Mouse (Mus musculus): ENCODE measurements around the gene Olfr191. TPM values are rescaled to one million over a fixed set of nuclear protein-coding genes. Genes with fewer than 3 reads are reported as not detected.

The Olfr191 gene
- polyA plus RNA-seq (2014; fragmentation: Illumina TruSeq; extraction: RNeasy Lipid Tissue Mini Kit (QIAGEN cat#74804); ENCODE audit: low read depth, low replicate concordance), result not detected

DNA sequence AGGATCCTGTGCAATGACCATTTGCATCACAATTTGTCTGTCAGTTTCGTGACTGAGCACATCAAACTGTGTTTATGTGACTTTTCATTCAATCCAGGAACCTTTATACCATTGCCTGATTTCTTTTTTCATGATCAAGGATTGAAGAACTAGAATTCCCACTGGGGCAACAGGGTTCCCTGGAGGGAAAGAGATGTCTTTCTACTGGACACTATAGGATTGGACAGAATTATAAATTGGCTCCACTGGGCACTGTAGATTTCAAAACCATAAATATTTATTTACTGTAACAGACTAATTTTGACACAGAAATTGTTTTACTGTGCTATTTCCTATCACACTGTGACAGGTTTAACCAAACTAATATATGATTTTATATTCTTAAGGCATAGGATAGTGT lies at the start of gene Olfr191:
Gene Olfr191 (minus strand): TSS at position 101 of the 400 bp plus-strand sequence.

DNA sequence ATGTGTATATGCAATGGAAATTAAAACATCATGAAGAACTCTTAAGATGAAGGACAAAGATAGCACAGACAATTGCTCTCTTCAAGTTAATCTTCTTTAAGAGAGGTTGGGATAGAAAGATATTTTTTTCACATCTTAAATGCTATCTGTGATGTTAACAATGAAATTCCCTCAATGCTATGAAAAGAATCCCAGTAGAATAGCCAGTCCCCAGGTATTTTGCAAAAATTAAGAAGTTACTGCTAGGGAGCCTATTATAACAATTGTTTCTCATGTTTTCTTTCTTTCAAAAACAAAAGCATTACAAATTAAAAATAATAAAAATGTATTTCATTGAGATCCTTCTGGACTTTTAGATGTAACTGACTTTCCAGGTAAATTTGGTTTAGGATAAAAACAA lies 31.3 kb upstream of the Olfr191 start, which contains the start of gene Olfr194:
Gene Olfr194 (minus strand): TSS at position 101 of the 400 bp plus-strand sequence.

DNA sequence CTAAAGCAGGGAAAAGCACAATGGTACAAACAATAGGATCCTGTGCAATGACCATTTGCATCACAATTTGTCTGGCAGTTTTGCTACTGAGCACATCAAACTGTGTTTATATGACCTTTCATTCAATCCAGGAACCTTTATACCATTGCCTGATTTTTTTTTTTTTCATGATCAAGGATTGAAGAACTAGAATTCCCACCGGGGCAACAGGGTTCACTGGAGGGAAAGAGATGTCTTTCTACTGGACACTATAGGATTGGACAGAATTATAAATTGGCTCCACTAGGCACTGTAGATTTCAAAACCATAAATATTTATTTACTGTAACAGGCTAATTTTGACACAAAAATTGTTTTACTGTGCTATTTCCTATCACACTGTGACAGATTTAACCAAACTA lies 22.2 kb upstream of the Olfr191 start, which contains the start of gene Olfr193:
Gene Olfr193 (minus strand): TSS at position 101 of the 400 bp plus-strand sequence.

DNA sequence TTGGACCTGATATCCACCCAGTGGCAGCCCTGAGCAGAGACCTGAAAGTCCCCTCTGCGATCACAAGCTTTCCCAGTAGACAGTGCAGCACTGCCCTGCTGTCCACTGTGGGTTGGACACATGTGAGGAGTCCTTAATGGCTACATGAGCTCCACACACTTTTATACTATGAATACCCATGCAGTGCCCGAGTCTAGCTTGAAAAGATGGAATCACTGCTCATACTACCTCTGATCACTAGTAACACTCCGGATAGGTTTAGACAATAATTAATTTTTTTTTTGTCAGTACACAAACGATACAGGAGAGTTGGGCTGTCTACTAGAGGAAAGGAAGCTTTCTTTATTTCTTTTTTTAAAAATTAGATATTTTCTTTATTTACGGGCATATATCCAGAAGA lies 11.7 kb downstream of the Olfr191 start, which contains the start of gene Olfr190:
Gene Olfr190 (minus strand): TSS at position 101 of the 400 bp plus-strand sequence.

DNA sequence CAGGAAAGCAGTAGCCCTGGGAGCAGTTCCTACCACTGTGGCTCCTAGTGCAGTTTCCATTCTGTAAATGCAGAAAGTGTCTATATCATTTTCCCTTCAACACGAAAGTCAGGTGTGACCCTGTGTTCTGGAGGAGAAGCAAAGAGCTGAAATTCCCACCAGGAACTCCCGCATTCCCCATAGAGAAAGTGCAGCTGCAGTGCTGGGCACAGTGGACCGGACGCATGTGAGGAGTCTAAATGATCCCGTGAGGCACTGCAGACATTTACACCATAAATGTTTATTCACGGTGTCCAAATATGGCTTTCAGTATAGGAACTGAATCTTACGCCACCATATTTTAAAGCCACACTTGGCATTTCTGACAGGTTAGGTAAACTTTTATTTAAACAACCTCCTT lies 49.9 kb downstream of the Olfr191 start, which contains the start of gene Olfr187:
Gene Olfr187 (minus strand): TSS at position 58 of the 400 bp plus-strand sequence.

Other genes with a start within 250 kb of the Olfr191 start
- gene Olfr177, start 215.1 kb downstream of the Olfr191 start, polyA plus RNA-seq (2014; fragmentation: Illumina TruSeq; extraction: RNeasy Lipid Tissue Mini Kit (QIAGEN cat#74804); ENCODE audit: low read depth, low replicate concordance), result not detected
- not detected for gene Olfr178, start 197.8 kb downstream of the Olfr191 start, polyA plus RNA-seq (2014; fragmentation: Illumina TruSeq; extraction: RNeasy Lipid Tissue Mini Kit (QIAGEN cat#74804); ENCODE audit: low read depth, low replicate concordance)
- gene Olfr181, start 161.1 kb downstream of the Olfr191 start, polyA plus RNA-seq (2014; fragmentation: Illumina TruSeq; extraction: RNeasy Lipid Tissue Mini Kit (QIAGEN cat#74804); ENCODE audit: low read depth, low replicate concordance), result 1.5 TPM
- gene Olfr180, start 160.4 kb downstream of the Olfr191 start, polyA plus RNA-seq (2014; fragmentation: Illumina TruSeq; extraction: RNeasy Lipid Tissue Mini Kit (QIAGEN cat#74804); ENCODE audit: low read depth, low replicate concordance), result 0.92 TPM
- 1.1 TPM for gene Olfr183, start 94.5 kb downstream of the Olfr191 start, polyA plus RNA-seq (2014; fragmentation: Illumina TruSeq; extraction: RNeasy Lipid Tissue Mini Kit (QIAGEN cat#74804); ENCODE audit: low read depth, low replicate concordance)
- gene Olfr186, start 59.5 kb downstream of the Olfr191 start, polyA plus RNA-seq (2014; fragmentation: Illumina TruSeq; extraction: RNeasy Lipid Tissue Mini Kit (QIAGEN cat#74804); ENCODE audit: low read depth, low replicate concordance), result not detected
- gene Olfr187, start 50.1 kb downstream of the Olfr191 start, polyA plus RNA-seq (2014; fragmentation: Illumina TruSeq; extraction: RNeasy Lipid Tissue Mini Kit (QIAGEN cat#74804); ENCODE audit: low read depth, low replicate concordance), result not detected
- not detected for gene Olfr190, start 11.8 kb downstream of the Olfr191 start, polyA plus RNA-seq (2014; fragmentation: Illumina TruSeq; extraction: RNeasy Lipid Tissue Mini Kit (QIAGEN cat#74804); ENCODE audit: low read depth, low replicate concordance)
- gene Olfr193, start 22.1 kb upstream of the Olfr191 start, polyA plus RNA-seq (2014; fragmentation: Illumina TruSeq; extraction: RNeasy Lipid Tissue Mini Kit (QIAGEN cat#74804); ENCODE audit: low read depth, low replicate concordance), result not detected
- 0.11 TPM for gene Olfr194, start 31.2 kb upstream of the Olfr191 start, polyA plus RNA-seq (2014; fragmentation: Illumina TruSeq; extraction: RNeasy Lipid Tissue Mini Kit (QIAGEN cat#74804); ENCODE audit: low read depth, low replicate concordance)
- not detected for gene Olfr195, start 57.2 kb upstream of the Olfr191 start, polyA plus RNA-seq (2014; fragmentation: Illumina TruSeq; extraction: RNeasy Lipid Tissue Mini Kit (QIAGEN cat#74804); ENCODE audit: low read depth, low replicate concordance)
- 0.11 TPM for gene Olfr196, start 80.6 kb upstream of the Olfr191 start, polyA plus RNA-seq (2014; fragmentation: Illumina TruSeq; extraction: RNeasy Lipid Tissue Mini Kit (QIAGEN cat#74804); ENCODE audit: low read depth, low replicate concordance)
- gene Olfr198, start 113.7 kb upstream of the Olfr191 start, polyA plus RNA-seq (2014; fragmentation: Illumina TruSeq; extraction: RNeasy Lipid Tissue Mini Kit (QIAGEN cat#74804); ENCODE audit: low read depth, low replicate concordance), result not detected
- gene Olfr199, start 129.9 kb upstream of the Olfr191 start, polyA plus RNA-seq (2014; fragmentation: Illumina TruSeq; extraction: RNeasy Lipid Tissue Mini Kit (QIAGEN cat#74804); ENCODE audit: low read depth, low replicate concordance), result 2.1 TPM
- gene Olfr201, start 182.8 kb upstream of the Olfr191 start, polyA plus RNA-seq (2014; fragmentation: Illumina TruSeq; extraction: RNeasy Lipid Tissue Mini Kit (QIAGEN cat#74804); ENCODE audit: low read depth, low replicate concordance), result not detected
- gene Olfr202, start 197.0 kb upstream of the Olfr191 start, polyA plus RNA-seq (2014; fragmentation: Illumina TruSeq; extraction: RNeasy Lipid Tissue Mini Kit (QIAGEN cat#74804); ENCODE audit: low read depth, low replicate concordance), result not detected
- gene Olfr203, start 209.1 kb upstream of the Olfr191 start, polyA plus RNA-seq (2014; fragmentation: Illumina TruSeq; extraction: RNeasy Lipid Tissue Mini Kit (QIAGEN cat#74804); ENCODE audit: low read depth, low replicate concordance), result not detected
- gene Olfr204, start 228.4 kb upstream of the Olfr191 start, polyA plus RNA-seq (2014; fragmentation: Illumina TruSeq; extraction: RNeasy Lipid Tissue Mini Kit (QIAGEN cat#74804); ENCODE audit: low read depth, low replicate concordance), result not detected
- not detected for gene Olfr205, start 241.3 kb upstream of the Olfr191 start, polyA plus RNA-seq (2014; fragmentation: Illumina TruSeq; extraction: RNeasy Lipid Tissue Mini Kit (QIAGEN cat#74804); ENCODE audit: low read depth, low replicate concordance)

Measured in testis, adult 10 weeks (tissue).